Mouse (Mus musculus) testis, adult 2 months (tissue): ENCODE results near the gene Cyfip1.

Experiments used
- CTCF ChIP-seq: fragments of 200-500 bp; IDR thresholded peaks from 2 replicates; pipeline ENCODE4 v1.5.1; 2012; ENCODE audit warnings: low read depth, mild to moderate bottlenecking, inconsistent platforms, low read length, moderate library complexity; ENCODE audit not compliant: control insufficient read depth, insufficient read depth, insufficient replicate concordance
- POLR2A ChIP-seq: fragments of 200-500 bp; IDR thresholded peaks from 2 replicates; pipeline ENCODE4 v1.6.1; 2012; ENCODE audit warnings: low read depth, mild to moderate bottlenecking, inconsistent platforms, low read length, moderate library complexity; ENCODE audit not compliant: control insufficient read depth

- TF ChIP-seq CTCF (no peak), POLR2A (no peak)
Measured at GRCm38 (mm10) chr7:55957916-55958315, 116.4 kb downstream of the Cyfip1 start.
